Mouse (Mus musculus) C2C12 (cell line): ENCODE results near the gene Frmd4b.

Source experiments
- CTCF ChIP-seq: IDR thresholded peaks from one replicate; pipeline ENCODE4 v1.5.1; 2011; ENCODE audit not compliant: control insufficient read depth, insufficient read depth, insufficient read length
- MAX ChIP-seq: IDR thresholded peaks from one replicate; pipeline ENCODE4 v1.6.1; 2011; ENCODE audit warnings: mild to moderate bottlenecking, control low read depth
- MYOD1 ChIP-seq: IDR thresholded peaks from one replicate; pipeline ENCODE4 v1.6.1; 2011; ENCODE audit warnings: low read depth; ENCODE audit not compliant: control insufficient read depth, insufficient read length
- USF1 ChIP-seq: IDR thresholded peaks from one replicate; pipeline ENCODE4 v1.6.1; 2011; ENCODE audit warnings: low read depth, mild to moderate bottlenecking, control low read depth, moderate library complexity

DNA sequence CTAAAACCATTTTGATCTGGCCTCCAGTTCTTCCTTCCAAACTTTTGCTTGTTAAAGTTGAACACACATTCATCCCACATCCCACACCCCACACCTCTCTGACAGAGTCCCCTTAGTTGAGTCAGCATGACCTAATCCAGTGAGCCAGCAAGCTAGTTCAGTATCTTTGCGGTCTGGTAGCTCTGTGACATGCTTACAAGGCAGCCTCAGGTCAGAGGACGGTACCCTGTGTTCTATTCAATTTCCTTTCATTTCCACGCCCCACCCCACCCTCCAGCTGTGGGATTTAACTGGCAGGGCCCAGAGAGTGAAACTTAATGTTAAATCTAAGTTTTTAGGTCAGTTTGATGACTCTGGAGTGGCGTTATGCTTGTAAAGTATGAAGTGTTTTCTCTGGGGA, 170.3 kb downstream of the Frmd4b start:
- no peak for TF ChIP-seq MAX
- no peak for TF ChIP-seq CTCF
- no peak for TF ChIP-seq MYOD1
- no peak for TF ChIP-seq USF1
